Mouse (Mus musculus) CH12.LX (cell line): ENCODE measurements around the gene Gm5426. TPM values are rescaled to one million over a fixed set of nuclear protein-coding genes. Genes with fewer than 3 reads are reported as not detected.

Experiments used
- DNase-seq: peaks from one replicate; pipeline ENCODE4 v3.0.0-alpha.2; 2013; ENCODE audit errors: extremely low read depth
- H3K27ac ChIP-seq: 2 replicates; pipeline ENCODE4 v1.5.1; 2012; ENCODE audit warnings: low read depth, mild to moderate bottlenecking, control low read depth, moderate library complexity; ENCODE audit not compliant: insufficient read depth
- H3K27me3 ChIP-seq: replicated peaks from 2 replicates; pipeline ENCODE3; 2012; ENCODE audit warnings: inconsistent platforms
- H3K36me3 ChIP-seq, 2 experiments: replicated peaks in 1 of 2; 2 replicates each; pipeline versions ENCODE3 to v1.6.1; 2012; ENCODE audit warnings: inconsistent platforms in 1 of 2, low read length in 1 of 2, mild to moderate bottlenecking in 1 of 2, mixed read lengths in 1 of 2, moderate library complexity in 1 of 2; ENCODE audit not compliant: control insufficient read depth in 1 of 2, insufficient read depth in 1 of 2
- H3K4me1 ChIP-seq, 2 experiments: 2 replicates each; pipeline ENCODE4 v1.6.1; 2012; ENCODE audit warnings: inconsistent platforms in 1 of 2, moderate library complexity in 1 of 2; ENCODE audit not compliant: insufficient read depth in 2 of 2, control insufficient read depth in 1 of 2
- H3K4me2 ChIP-seq: 2 replicates; pipeline ENCODE4 v1.6.1; 2012; ENCODE audit warnings: low read depth, mild to moderate bottlenecking, control low read depth; ENCODE audit not compliant: poor library complexity, insufficient read depth, severe bottlenecking
- H3K4me3 ChIP-seq, 3 experiments: fragments of 150-350 bp in 1 of 3; sonication (generic) in 1 of 3; replicated peaks in 1 of 3; 2 replicates each; pipeline versions ENCODE3 to v1.5.1; 2011 to 2012; ENCODE audit warnings: low read depth in 2 of 3, low read length in 2 of 3, mild to moderate bottlenecking in 2 of 3, moderate library complexity in 2 of 3, control low read depth in 1 of 3, improper control_type of control experiment in 1 of 3, inconsistent platforms in 1 of 3, mixed read lengths in 1 of 3; ENCODE audit not compliant: poor library complexity in 1 of 3
- H3K79me2 ChIP-seq: replicated peaks from 2 replicates; pipeline ENCODE4 v1.6.1; 2012; ENCODE audit warnings: mild to moderate bottlenecking, moderate library complexity; ENCODE audit not compliant: control insufficient read depth, poor library complexity, insufficient read depth, severe bottlenecking; ENCODE audit errors: extremely low read depth
- H3K9ac ChIP-seq: 2 replicates; pipeline ENCODE4 v1.6.1; 2012; ENCODE audit warnings: low read depth, mild to moderate bottlenecking, control low read depth, moderate library complexity; ENCODE audit not compliant: insufficient read depth
- H3K9me3 ChIP-seq: replicated peaks from 2 replicates; pipeline ENCODE3; 2012; ENCODE audit warnings: low read length, inconsistent platforms, mixed read lengths
- BHLHE40 ChIP-seq: IDR thresholded peaks from 2 replicates; pipeline ENCODE4 v1.6.1; 2011; ENCODE audit warnings: mild to moderate bottlenecking, low read depth, low read length, improper control_type of control experiment
- CHD2 ChIP-seq: IDR thresholded peaks from 2 replicates; pipeline ENCODE4 v1.6.1; 2011; ENCODE audit warnings: low read length, improper control_type of control experiment
- CTCF ChIP-seq, 2 experiments: IDR thresholded peaks in 1 of 2; conservative IDR thresholded peaks in 1 of 2; 2 replicates each; pipeline ENCODE4 v1.5.1; 2011 to 2012; ENCODE audit warnings: low read depth in 2 of 2, low read length in 2 of 2, improper control_type of control experiment in 1 of 2, inconsistent platforms in 1 of 2, mild to moderate bottlenecking in 1 of 2, moderate library complexity in 1 of 2
- ELF1 ChIP-seq: IDR thresholded peaks from 2 replicates; pipeline ENCODE4 v1.6.1; 2014; ENCODE audit warnings: low read depth, mild to moderate bottlenecking, inconsistent platforms, low read length, improper control_type of control experiment
- ETS1 ChIP-seq: conservative IDR thresholded peaks from 2 replicates; pipeline ENCODE4 v1.6.1; 2012; ENCODE audit warnings: low read depth, mild to moderate bottlenecking, inconsistent platforms, low read length, improper control_type of control experiment, moderate library complexity
- GABPA ChIP-seq: IDR thresholded peaks from 2 replicates; pipeline ENCODE4 v1.6.1; 2012; ENCODE audit warnings: low read depth, low read length, improper control_type of control experiment, inconsistent platforms; ENCODE audit not compliant: insufficient replicate concordance
- IRF4 ChIP-seq: IDR thresholded peaks from 2 replicates; pipeline ENCODE4 v1.6.1; 2014; ENCODE audit warnings: low read depth, mild to moderate bottlenecking, inconsistent platforms, low read length, improper control_type of control experiment
- JUND ChIP-seq: conservative IDR thresholded peaks from 2 replicates; pipeline ENCODE4 v1.6.1; 2011; ENCODE audit warnings: low read depth, low read length, improper control_type of control experiment
- KAT2A ChIP-seq: IDR thresholded peaks from 2 replicates; pipeline ENCODE4 v1.6.1; 2012; ENCODE audit warnings: low read length, improper control_type of control experiment, inconsistent platforms; ENCODE audit not compliant: insufficient replicate concordance
- MAX ChIP-seq: IDR thresholded peaks from 2 replicates; pipeline ENCODE4 v1.6.1; 2011; ENCODE audit warnings: low read length, improper control_type of control experiment
- NELFE ChIP-seq: IDR thresholded peaks from 2 replicates; pipeline ENCODE4 v1.6.1; 2011; ENCODE audit warnings: low read depth, low read length, improper control_type of control experiment
- PAX5 ChIP-seq: IDR thresholded peaks from 2 replicates; pipeline ENCODE4 v1.6.1; 2012; ENCODE audit warnings: low read length, inconsistent platforms, mixed read lengths
- POLR2A ChIP-seq: IDR thresholded peaks from 2 replicates; pipeline ENCODE4 v1.6.1; 2011; ENCODE audit warnings: low read depth, mild to moderate bottlenecking, improper control_type of control experiment, low read length
- SMC3 ChIP-seq: IDR thresholded peaks from 2 replicates; pipeline ENCODE4 v1.6.1; 2011; ENCODE audit warnings: low read depth, low read length, improper control_type of control experiment
- TBP ChIP-seq: conservative IDR thresholded peaks from 2 replicates; pipeline ENCODE4 v1.6.1; 2011; ENCODE audit warnings: low read depth, low read length, improper control_type of control experiment
- TCF12 ChIP-seq: IDR thresholded peaks from 2 replicates; pipeline ENCODE4 v1.6.1; 2014; ENCODE audit warnings: low read depth, mild to moderate bottlenecking, inconsistent platforms, low read length, improper control_type of control experiment
- USF1 ChIP-seq: IDR thresholded peaks from 2 replicates; pipeline ENCODE4 v1.6.1; 2014; ENCODE audit warnings: low read depth, mild to moderate bottlenecking, inconsistent platforms, low read length, improper control_type of control experiment
- ZC3H11A ChIP-seq: IDR thresholded peaks from 2 replicates; pipeline ENCODE4 v1.6.1; 2012; ENCODE audit warnings: low read depth, mild to moderate bottlenecking, inconsistent platforms, low read length, improper control_type of control experiment
- ZMIZ1 ChIP-seq: IDR thresholded peaks from 2 replicates; pipeline ENCODE4 v1.6.1; 2012; ENCODE audit warnings: low read depth, mild to moderate bottlenecking, inconsistent platforms, low read length, improper control_type of control experiment
- dilution Hi-C: fragments of 300-500 bp; cut with MboI; formaldehyde crosslinking; loops from 2 replicates; pipeline ENCODE4 v1.14.3; 2020; ENCODE audit warnings: low sequenced_read_pairs; ENCODE audit not compliant: extremely low pct_unique_long_range_greater_than_20kb, extremely low pct_ligation_motif_present
- in situ Hi-C: fragments of 300-500 bp; cut with MboI; formaldehyde crosslinking; loops from 3 replicates; pipeline ENCODE4 v1.14.3; 2019; ENCODE audit warnings: low sequenced_read_pairs, low pct_ligation_motif_present, low pct_unique_long_range_greater_than_20kb, mixed read lengths
- polyA plus RNA-seq: library from polyadenylated mRNA; unstranded; fragments of >175 nt; gene quantifications from 2 replicates; pipeline ENCODE4 v1.2.1, GENCODE M21; 2012; ENCODE audit warnings: low read depth; ENCODE audit not compliant: insufficient read length
- total RNA-seq, 2 experiments: library from RNA; depleted of rRNA; stranded (reverse); fragments of 300-350 nt in 1 of 2; fragments of >200 nt in 1 of 2; gene quantifications; 2 replicates each; pipeline ENCODE4 v1.2.3; 2012 to 2014

The Gm5426 gene
- total and polyA plus RNA-seq, 3 experiments: not detected

DNA sequence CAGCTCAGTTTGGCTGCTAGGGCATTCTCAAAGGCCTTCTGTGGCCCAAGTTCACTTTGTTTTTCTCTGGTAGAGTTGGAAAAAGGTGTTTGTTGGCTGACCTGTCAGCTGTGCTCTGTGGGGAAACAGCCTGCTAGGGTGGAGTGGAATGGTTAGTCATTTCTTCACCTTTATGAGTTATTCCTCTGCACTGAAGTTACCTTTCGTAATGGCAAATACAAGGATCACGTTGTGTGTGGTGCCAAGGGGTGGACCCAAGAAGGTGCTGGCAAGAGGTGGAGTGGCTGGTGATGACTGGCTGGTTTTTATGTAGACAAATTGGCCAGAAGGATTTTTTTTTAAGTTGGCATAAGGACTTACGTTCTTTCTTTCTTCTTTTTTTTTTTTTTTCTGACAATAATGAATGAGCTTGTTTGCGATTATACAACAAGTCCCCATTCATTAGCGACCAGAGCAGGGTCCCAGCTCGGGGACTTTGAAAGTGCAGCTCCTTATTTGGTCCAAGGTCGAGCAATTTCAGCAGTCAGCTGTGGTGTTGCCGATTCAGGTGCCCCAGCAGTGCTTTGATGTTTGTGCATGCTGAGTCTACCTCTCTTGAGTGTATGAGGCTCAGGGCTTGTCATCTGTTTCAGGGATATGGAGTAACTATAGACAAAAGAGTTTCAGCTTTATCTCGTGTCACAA is 10.5 kb upstream of the Gm5426 start:
- in situ Hi-C loops (loop anchor here (25.0 kb wide), 2 partner anchors 1036 to 1211 kb away; no protein-coding TSS in a partner anchor), dilution Hi-C loops (no loop called here)
- H3K27ac ChIP-seq: no peak overlapping the region
- H3K4me1 ChIP-seq: peaks cover 0 to 19% of the 10 kb centered on the region in 2 experiments; a peak in 2 of 4 replicates
- no peaks in the 10 kb centered on the region for H3K36me3 ChIP-seq
- H3K9ac ChIP-seq: no peak overlapping the region
- no peaks in the 10 kb centered on the region for H3K27me3 ChIP-seq
- no peaks in the 10 kb centered on the region for H3K9me3 ChIP-seq
- no peak overlapping the region for H3K4me3 ChIP-seq
- no peak for DNase-seq
- no peak for TF ChIP-seq CHD2
- no peak for TF ChIP-seq NELFE
- no peak for TF ChIP-seq PAX5
- TF ChIP-seq SMC3: no peak
- TF ChIP-seq TBP: no peak
- no peaks in the 10 kb centered on the region for H3K79me2 ChIP-seq
- H3K4me2 ChIP-seq: no peak overlapping the region

DNA sequence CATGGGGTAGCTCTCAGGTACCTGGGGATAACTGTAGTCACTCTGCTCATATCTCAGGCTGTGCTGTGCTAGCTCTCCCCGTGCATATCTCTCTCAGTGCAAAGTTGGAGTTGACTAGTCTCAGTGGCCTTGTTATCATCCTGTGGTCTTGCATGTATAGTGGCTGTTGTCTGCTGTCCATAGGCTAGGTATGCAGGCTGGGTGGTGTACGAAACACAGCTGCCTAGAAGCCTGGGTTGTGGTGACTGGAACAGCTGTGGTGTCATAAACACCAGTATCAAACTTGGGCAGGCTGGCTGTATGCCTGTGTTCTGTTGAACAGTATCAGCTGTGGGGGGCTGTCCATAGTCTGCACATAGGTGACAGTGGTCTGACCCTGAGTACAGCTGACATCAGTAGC is 7.2 kb upstream of the Gm5426 start:
- no peak overlapping the region for H3K4me2 ChIP-seq
- DNase-seq: no peak
- dilution Hi-C loops (no loop called here), in situ Hi-C loops (loop anchor here (25.0 kb wide), 2 partner anchors 1033 to 1208 kb away; no protein-coding TSS in a partner anchor)
- H3K9ac ChIP-seq: no peak overlapping the region
- no peaks in the 10 kb centered on the region for H3K36me3 ChIP-seq
- no peak overlapping the region for H3K27ac ChIP-seq
- no peaks in the 10 kb centered on the region for H3K79me2 ChIP-seq
- TF ChIP-seq ZMIZ1 (no peak), USF1 (no peak), SMC3 (no peak), NELFE (no peak), ELF1 (no peak), TCF12 (no peak), JUND (no peak), BHLHE40 (no peak), ETS1 (no peak), CHD2 (no peak), CTCF (conservative IDR thresholded peaks at IDR 0.05 in 1 of 2, IDR thresholded peaks at IDR 0.05 in 1 of 2; ENCODE audit: low read depth in 2 of 2, low read length in 2 of 2) (no peak), ZC3H11A (no peak), PAX5 (no peak), POLR2A (no peak), MAX (no peak), IRF4 (no peak), GABPA (no peak), KAT2A (no peak)
- H3K27me3 ChIP-seq: no peaks in the 10 kb centered on the region
- no peaks in the 10 kb centered on the region for H3K9me3 ChIP-seq
- no peak overlapping the region for H3K4me3 ChIP-seq
- peaks cover 0 to 14% of the 10 kb centered on the region in 2 experiments; a peak in 2 of 4 replicates for H3K4me1 ChIP-seq
